Mouse (Mus musculus) embryo, embryonic 10 days (tissue): ENCODE measurements around the gene Crnkl1.
"Not testable (repeated sequence)": the region's sequence is repeated elsewhere in the genome, so short reads cannot be mapped to it uniquely, and the experiment has no call there.

Source experiments
- DNase-seq: peaks from one replicate; pipeline ENCODE4 v3.0.0-alpha.2; 2015; ENCODE audit warnings: low spot score

Gene Crnkl1

GRCm38 (mm10) chr2:145920941-145921650 lies 13.7 kb downstream of the Crnkl1 start:
- DNase-seq, result no peak

DNA sequence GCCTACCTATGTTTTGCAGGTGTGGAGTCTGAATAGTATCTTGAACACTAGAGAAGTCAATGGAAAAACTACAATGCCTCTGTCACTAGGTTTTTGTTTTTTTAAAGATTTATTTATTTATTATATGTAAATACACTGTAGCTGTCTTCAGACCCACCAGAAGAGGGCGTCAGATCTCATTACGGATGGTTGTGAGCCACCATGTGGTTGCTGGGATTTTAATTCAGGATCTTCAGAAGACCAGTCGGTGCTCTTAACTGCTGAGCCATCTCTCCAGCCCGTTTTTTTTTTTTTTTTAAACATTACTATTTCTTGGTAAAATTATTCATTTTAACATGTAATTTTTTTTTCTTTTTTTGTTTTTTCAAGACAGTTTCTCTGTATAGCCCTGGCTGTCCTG lies 28.9 kb downstream of the Crnkl1 start:
- not testable (repeated sequence) for DNase-seq

GRCm38 (mm10) chr2:145905156-145905555 lies 29.7 kb downstream of the Crnkl1 start:
- DNase-seq, result no peak

DNA sequence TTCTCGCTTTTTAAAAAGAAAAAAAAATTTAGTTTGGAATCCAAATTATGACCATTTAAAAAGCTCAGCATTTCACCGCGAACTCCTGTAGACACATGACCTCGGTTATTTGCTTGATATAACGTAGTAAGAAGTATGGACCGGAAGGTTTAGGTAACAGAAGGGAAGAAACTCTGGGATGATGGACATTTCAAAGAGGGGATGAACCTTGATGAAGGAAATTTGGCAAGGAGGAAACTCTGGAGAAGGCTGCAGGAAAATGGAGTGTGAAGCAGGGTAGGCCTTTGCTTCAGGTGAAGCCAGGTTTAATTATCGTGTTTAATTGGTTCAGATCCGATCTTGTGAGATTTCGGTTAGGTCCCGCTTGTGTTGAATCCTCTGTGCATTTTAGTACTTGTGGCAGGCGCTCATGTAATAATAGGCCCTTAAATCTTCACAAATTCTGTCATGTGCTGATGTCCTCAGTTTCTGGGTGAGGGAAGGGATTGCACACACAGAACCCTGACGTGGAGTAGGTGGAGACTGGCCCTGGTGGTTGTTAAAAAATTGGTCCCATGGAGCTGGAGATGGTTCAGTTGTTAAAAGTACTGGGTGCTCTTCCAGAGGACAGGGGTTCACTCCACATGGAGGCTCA lies 30.7 kb downstream of the Crnkl1 start:
- DNase-seq, result no peak

DNA sequence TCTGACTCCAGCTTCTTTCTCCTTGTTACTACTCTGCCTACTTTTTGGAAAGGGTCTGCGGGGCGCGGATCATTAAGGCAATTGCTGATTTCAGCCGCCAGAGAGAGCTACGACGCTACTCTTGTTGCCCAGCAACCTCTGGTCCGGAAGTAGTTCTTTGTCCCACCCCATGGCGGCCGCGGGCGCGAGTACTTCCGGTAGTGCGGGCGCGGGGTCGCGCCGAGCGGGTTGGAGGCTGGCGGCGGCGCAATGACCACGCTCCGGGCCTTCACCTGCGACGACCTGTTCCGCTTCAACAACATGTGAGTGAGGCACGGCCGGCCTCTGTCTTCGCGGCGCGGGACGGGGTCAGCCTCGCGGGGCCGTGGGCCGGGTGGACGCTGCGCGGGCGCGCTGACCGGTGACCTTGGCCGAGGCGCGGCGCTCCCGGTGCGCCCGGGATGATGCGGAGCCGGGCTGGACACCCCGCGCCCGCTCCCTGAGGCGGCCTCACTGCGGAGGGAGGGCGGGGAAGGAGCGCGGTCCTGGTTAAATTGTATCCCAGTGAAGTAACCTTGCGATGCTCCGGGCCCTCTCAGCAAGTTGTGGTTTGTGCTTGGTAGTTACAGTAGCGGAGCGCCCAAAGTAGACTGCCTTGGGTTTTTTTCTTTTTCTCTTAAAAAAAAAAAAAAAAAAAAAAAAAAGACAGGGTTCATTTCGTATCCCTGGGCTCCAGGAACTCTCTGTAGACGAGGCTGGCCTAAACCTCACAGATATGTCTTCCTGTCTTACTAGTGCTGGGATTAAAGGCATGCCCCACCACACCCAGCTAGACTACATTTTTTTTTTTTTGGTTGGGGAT lies 31.5 kb downstream of the Crnkl1 start:
- peak; percentile 96 for DNase-seq

GRCm38 (mm10) chr2:145901861-145902260 lies 33.0 kb downstream of the Crnkl1 start, which contains the start of gene Naa20:
TSS of gene Naa20 (plus strand) at chr2:145902099.
- no peak for DNase-seq

- not testable (repeated sequence) for DNase-seq
Measured at GRCm38 (mm10) chr2:145900318-145900717, 34.5 kb downstream of the Crnkl1 start.

DNA sequence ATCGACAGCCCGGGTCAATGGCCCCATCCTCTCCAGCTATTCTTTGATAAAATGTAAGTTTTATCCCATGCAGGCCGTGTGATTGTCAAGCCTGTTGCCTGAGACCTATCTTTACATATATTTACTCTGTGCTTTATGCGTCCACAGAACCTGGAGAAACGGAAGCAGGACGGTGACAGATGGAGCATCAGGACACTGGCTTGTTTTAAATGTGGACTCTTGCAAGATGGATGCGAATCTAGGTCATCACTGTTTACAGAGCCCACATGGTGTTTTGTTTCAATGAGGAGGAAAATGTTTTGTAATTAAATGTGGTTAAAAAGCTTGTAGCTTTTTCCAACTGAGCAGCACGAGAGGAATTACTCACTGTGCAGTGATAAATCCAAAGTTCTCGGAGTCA lies 36.7 kb downstream of the Crnkl1 start:
- no peak for DNase-seq

DNA sequence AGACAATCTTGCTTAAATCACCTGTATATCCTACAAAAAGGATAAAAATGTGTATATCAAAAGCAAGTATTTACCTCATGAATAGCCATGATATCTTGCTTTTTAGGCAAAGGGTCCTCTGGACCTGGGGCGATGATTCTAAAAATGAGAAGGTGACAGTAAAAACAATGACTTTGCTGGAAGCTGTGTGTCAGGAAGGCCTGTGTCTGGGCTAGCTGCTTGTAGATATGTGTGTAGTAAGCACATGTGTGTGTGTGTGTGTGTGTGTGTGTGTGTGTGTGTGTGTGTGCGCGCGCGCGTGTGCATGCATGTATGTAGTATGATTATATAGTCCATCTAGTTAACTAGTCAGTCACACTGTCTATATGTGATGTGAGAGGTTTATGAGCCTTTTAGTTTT lies 41.1 kb downstream of the Crnkl1 start:
- no peak for DNase-seq

DNA sequence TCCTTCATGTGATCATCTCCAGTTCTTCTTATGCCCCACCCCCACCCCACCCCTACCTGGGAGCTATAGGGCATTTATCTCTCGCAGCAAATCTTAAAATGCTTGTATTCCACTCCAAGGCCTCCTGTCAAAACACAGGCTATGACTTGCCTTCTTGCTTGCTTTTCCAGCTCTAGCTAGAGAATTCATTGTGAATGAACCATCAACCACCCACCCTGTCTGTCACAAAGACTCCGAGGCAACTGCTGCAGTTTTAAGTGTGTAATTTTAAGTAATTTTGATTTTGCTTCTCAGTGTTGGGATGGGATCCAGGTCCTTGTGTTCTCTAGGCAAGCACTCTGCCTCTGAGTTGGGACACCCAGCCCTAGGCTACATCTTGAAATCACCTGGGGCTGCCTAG lies 44.2 kb downstream of the Crnkl1 start:
- no peak for DNase-seq

DNA sequence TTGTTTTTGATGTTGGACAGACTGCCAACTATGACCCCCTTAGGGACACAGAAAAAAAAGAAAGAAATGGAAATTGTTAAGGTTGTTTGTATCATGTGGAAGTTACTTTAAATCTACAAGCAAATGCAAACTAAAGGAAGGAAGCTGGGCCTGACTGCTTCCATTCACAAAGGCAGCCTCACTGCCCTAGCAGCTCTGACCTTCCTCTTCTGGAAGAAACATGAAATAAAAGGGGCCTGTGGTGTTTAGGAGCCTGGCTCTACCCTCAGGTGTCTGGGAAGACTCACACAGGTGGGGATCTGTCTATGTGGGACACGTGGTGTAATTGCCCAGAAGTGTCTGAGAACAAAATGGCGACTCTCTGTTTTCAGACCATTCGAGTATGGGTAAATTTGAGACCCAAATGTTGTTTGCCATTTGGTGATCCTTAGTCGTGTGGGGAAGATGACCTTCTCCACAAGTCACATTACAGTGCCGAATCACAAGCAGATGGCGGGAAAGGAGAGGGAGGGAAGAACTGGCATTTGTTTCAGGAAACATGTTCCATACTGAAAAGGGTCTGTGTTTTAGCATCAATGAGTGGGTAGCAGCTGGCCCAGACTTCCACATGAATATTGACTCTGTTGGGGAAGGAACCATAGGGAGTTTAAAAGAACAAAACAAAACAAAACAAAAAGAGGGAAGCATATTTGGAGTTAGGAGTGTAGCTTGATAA lies 45.9 kb downstream of the Crnkl1 start:
- DNase-seq, result no peak

- DNase-seq, result peak; percentile 60
Measured at GRCm38 (mm10) chr2:145887937-145888765, 46.7 kb downstream of the Crnkl1 start.

DNA sequence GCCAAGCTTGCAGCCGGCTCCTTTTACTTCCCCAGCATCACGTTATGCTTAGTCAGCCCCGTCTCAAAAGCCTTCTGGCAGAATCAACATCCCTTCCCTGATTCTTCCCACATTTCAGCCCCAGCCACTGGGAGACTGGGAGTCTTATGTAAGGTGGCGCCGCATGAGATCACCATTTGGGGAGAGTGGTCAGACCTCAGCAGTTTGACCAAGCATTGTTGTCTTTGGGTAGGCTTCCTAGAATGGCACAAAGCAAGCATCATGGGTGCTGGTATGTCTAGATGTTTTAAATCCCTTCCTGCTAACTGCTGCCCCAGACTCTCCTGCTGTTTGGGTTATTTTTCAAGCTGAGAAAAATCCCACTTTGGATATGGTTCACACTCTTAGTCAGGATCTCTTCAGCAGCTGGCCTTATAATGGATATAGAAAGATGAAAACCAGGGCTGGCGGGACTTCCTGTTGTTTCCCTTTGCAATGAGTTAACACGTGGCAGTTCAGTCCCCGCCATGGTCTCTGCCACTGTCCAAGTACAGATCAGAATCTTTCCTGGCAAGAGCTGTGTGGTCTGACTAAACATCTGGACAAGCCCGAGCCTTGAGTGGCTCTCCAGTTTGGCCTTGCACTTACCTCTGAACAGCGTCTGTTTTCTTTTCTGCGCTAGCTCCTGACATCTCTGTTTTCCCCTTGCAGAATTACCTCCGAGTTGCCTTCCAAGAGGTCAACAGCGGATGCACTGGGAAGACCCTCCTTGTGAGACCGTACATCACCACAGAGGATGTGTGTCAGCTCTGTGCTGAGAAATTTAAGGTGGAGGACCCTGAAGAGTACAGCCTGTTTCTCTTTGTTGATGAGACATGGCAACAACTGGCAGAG lies 49.7 kb downstream of the Crnkl1 start:
- peak; percentile 14 for DNase-seq

DNA sequence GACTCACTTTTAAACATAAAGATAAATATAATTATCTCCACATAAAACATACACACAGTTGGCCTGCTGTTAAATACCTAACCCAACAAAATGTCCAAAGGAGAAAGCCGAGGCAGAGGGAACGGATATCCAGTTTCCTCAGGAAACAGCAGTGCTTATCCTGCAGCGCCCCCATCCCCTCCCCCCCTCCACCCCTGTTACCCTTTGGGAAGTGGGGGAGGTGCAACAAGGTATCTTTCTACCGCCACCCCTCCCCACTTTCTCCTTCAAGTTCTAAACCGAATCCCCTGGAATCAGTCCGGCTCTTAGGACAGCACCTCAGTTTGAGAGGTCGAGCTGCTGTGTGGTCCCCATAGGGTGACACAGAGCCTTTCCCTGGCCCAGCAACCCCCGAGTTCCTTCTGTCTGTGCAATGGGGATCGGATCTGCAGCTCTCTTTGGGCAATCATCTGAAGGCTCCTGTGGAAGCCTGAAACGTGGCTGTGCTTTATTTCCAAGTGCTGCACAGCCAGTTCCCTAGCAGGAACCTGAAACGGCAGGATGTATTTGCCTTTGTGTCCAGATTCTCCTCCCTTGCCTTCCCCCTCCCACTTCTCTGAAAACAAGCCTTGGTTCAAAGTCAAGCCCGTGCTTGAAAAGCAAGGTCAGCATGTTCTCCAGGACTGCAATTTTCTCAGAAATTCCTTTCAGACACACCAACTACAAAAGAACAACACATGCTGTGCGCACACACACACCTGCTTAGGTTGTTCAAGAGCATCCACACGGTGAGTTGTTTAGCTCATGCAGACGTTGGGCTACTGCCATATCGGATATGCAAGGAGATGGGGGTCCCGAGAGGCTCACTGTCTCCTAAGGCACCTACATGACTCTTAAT lies 50.5 kb downstream of the Crnkl1 start:
- DNase-seq, result peak; percentile 18

DNA sequence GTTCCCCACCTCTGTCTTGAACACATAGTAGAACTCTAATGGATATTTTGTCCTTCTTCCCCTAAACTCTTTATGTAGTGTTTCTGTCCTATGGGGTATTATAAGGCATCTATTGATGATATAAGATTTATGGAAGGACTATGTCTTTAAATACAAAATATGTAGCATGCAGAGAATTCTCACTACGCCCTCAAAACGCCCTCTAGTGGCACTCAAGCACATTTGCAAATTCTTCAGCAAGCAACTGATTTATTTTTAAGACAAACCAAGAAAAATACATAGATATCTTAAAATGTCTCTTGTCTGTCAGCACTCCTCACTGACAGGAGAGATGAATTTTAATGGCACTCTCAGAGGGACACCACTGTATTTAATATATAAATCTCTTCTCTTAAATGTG lies 52.4 kb downstream of the Crnkl1 start:
- peak; percentile 15 for DNase-seq

GRCm38 (mm10) chr2:145881932-145882331 lies 52.9 kb downstream of the Crnkl1 start:
- DNase-seq, result no peak

- DNase-seq, result peak; percentile 66
Measured at GRCm38 (mm10) chr2:145880887-145881747, 53.7 kb downstream of the Crnkl1 start.

GRCm38 (mm10) chr2:145877191-145877590 lies 57.6 kb downstream of the Crnkl1 start:
- DNase-seq, result no peak
